Mouse (Mus musculus): ENCODE data around the gene Ndufs1. TPM values are rescaled to one million over a fixed set of nuclear protein-coding genes. Genes with fewer than 3 reads are reported as not detected.

Gene Ndufs1
- polyA plus RNA-seq, 1 experiment from 2014 or later: 149 TPM

DNA sequence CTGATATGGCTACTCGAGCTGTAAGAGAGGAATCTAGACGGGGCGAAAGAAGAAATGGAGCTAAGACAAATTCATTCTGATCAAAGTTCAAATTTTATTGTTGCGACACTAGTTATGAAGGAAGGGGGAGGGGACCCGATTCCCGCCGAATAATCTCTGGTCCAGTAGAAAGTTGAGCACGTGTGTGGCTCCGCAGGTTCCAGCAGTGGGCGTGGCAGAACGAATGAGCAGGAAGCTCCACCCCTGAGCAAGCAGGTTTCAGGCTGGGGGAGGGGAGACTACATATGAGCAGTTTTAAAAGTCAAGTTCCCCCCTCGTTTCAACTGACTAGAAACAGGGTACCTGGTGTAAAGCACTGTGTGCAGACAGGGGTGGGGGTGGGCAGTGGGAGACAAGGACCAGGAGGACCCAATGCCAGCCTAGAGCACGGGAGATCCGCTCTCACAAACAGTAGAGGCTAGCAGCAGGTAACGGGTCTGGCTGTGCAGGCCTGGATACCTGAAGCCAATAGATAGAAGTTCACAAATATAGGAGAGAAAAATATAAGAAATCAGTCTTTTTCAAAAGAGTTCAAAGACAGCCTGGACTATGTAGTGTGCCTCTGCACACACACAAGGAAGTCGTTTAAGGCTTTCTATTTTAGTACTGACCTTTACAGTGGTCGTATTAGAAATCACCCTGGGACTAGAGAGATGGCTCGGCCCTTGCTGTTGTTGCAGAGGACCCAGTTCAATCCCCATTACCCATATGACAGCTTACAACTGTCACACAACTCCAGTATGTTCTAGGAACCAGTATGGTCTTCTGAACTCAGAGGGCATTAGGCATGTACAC, 46.6 kb downstream of the Ndufs1 start:
- Histone ChIP-seq H3K36me3 (replicated peaks) (peaks cover 16% of the 10 kb centered on the region), H3K4me3 (peak overlapping the region; percentile 51), H3K9me3 (peaks cover 3% of the 10 kb centered on the region; the same call in 1 of the 2 replicates), H3K27me3 (replicated peaks; ENCODE audit: low read depth, poor library complexity, severe bottlenecking) (no peaks in the 10 kb centered on the region), H3K27ac (replicated peaks) (peak overlapping the region; percentile 82), H3K4me1 (peaks cover 12% of the 10 kb centered on the region)
- WGBS: 20% methylated on average over 18 of the region's 18 CpGs
- peak; percentile 38 for DNase-seq (ENCODE audit: low spot score)

DNA sequence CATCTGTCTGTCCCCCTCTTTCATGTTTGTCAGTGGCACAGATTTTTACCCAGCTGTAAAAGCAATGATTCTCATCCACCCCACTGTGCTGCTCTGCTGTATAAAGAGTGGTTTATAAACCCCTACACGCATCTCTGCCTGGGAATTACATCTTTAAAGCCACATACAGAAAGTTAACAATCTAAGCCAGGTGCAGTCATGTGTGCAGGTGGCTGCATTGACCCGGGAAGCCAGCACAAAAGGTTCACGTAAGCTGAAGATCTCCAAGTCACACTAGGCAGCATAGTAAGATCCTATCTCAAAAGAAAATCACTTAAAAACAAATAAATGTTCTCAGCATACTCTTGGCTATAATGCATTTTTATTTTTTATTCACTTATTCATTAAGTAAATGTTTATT, 47.4 kb downstream of the Ndufs1 start:
- Histone ChIP-seq H3K36me3 (replicated peaks) (peaks cover 23% of the 10 kb centered on the region), H3K4me1 (peaks cover 12% of the 10 kb centered on the region), H3K9me3 (peaks cover 3% of the 10 kb centered on the region; the same call in 1 of the 2 replicates), H3K27ac (replicated peaks) (no peak overlapping the region), H3K4me3 (peak overlapping the region; percentile 51), H3K27me3 (replicated peaks; ENCODE audit: low read depth, poor library complexity, severe bottlenecking) (no peaks in the 10 kb centered on the region)
- 59% methylated on average over 3 of the region's 3 CpGs for WGBS
- DNase-seq (ENCODE audit: low spot score): no peak

DNA sequence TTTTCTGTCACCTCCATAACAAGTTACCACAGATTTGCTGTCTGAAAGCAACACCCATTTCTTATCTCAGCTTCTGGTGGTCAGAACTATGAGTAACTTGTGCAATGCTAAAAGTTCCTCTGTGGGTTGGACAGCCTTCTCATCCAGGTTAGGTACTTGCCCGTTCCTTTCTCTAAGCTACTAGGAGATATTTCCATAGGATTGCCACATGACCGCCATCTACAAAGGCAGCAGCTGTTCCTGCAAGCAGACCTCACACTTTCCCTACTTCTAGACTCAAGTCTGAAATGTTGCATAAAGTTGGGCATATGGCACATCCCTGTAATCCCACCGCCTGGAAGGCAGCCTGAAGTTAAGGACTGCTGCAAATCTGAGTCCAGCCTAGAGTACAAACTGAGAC, 50.4 kb downstream of the Ndufs1 start:
- Histone ChIP-seq H3K4me1 (peaks cover 12% of the 10 kb centered on the region), H3K4me3 (no peak overlapping the region), H3K36me3 (replicated peaks) (peaks cover 49% of the 10 kb centered on the region), H3K9me3 (peaks cover 3% of the 10 kb centered on the region; the same call in 1 of the 2 replicates), H3K27me3 (replicated peaks; ENCODE audit: low read depth, poor library complexity, severe bottlenecking) (no peaks in the 10 kb centered on the region), H3K27ac (replicated peaks) (no peak overlapping the region)
- 93% methylated on average over 3 of the region's 3 CpGs for WGBS
- no peak for DNase-seq (ENCODE audit: low spot score)

DNA sequence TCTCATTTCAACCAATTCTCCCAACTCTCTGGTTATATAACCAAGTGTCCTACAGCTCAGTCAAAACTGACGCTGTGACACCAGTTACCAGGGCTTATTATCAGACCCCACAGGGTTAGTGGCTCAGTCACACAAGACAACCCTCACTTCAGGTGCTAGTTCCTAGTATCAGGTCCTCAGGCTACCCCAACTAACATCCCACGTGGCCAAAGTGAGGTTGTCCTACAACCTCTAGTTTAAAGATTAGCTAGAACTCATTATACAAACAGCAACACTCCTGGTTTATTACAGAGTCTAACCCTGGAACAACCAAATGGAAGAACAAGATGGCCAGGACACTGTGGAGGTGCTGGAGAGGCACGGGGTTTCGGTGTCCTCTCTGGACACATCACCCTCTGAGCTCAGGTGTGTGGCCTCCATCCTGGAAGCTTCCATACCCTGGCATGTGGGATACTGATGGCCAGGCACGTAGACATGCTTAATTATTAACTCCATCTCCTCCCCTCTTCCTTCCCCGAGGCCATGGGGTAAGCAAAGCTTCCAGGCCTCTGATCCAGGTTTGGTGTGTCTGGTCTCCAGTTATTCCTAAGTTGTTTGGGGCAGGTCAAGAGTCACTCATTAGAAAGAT, 52.7 kb downstream of the Ndufs1 start:
- WGBS: 80% methylated on average over 6 of the region's 6 CpGs
- H3K36me3 ChIP-seq (replicated peaks): peaks cover 71% of the 10 kb centered on the region

DNA sequence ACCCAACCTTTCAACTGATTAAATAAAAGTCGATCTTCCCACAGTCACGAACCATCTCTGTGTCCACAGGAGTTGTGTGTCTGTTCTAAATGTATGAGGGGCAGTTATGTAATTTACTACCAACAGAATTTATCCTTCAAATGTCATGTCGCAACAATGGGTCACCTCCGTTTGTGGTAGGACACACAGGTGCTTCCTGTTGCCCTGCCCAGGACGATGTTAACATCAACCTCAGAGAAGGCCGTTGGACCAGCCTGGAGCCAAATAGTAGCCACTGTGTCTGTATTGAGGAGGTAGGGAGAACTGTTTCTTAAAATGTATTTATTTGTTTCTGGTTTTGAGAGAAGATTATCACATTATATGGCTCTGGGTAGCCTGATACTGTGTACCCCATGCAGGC, 54.6 kb downstream of the Ndufs1 start:
- Histone ChIP-seq H3K4me1 (peaks cover 1% of the 10 kb centered on the region; the same call in 1 of the 2 replicates), H3K4me3 (no peak overlapping the region), H3K9me3 (no peaks in the 10 kb centered on the region), H3K36me3 (replicated peaks) (peaks cover 78% of the 10 kb centered on the region), H3K27me3 (replicated peaks; ENCODE audit: low read depth, poor library complexity, severe bottlenecking) (no peaks in the 10 kb centered on the region), H3K27ac (replicated peaks) (no peak overlapping the region)
- WGBS: 90% methylated on average over 6 of the region's 6 CpGs
- DNase-seq (ENCODE audit: low spot score): no peak

More for the DNA sequence above, 52.7 kb downstream of the Ndufs1 start:
- Histone ChIP-seq H3K4me1 (no peaks in the 10 kb centered on the region), H3K4me3 (no peak overlapping the region), H3K27me3 (replicated peaks; ENCODE audit: low read depth, poor library complexity, severe bottlenecking) (no peaks in the 10 kb centered on the region), H3K27ac (replicated peaks) (no peak overlapping the region), H3K9me3 (peaks cover 3% of the 10 kb centered on the region; the same call in 1 of the 2 replicates)
- no peak for DNase-seq (ENCODE audit: low spot score)

DNA sequence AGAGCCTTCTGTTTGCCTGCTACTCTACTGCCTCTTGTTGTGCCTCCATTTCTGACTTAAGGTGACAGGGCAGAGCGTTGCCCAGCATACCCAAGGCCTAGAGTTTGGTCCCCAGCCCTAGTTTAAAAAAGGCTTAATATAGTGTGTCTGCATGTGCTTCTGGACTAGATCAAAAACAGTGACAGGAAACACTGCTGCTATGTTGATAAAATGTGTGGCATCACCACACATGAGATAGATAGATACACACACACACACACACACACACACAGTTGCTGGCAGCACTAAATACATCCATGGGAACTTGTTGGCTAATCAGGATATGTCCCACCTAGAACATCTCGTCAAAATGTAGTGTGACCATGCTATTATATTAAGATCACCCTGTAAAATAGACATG, 56.3 kb downstream of the Ndufs1 start:
- DNase-seq (ENCODE audit: low spot score): no peak
- Histone ChIP-seq H3K4me3 (no peak overlapping the region), H3K27me3 (replicated peaks; ENCODE audit: low read depth, poor library complexity, severe bottlenecking) (no peaks in the 10 kb centered on the region), H3K27ac (replicated peaks) (no peak overlapping the region), H3K4me1 (peaks cover 12% of the 10 kb centered on the region), H3K9me3 (no peaks in the 10 kb centered on the region), H3K36me3 (replicated peaks) (peaks cover 78% of the 10 kb centered on the region)
- WGBS: 93% methylated on average over 2 of the region's 2 CpGs

DNA sequence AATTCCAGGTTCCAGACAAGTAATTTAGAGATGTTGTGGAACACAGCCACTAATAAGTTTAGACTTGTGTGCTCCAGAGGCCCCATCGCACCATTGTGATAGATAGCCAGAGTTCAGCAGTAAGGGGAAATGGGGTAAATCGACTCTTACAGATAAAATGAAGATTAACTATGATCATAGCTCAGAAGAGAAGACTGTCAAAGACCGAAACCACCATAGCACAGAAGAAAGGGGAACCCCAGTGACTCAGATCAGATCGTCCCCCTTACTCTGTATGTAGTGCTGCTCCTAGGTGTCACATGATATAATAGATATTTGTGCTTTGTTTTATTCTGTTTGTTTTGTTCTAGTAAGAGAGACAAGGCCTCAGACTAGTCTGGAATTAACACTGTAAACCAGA, 57.0 kb downstream of the Ndufs1 start:
- peaks cover 13% of the 10 kb centered on the region for H3K4me1 ChIP-seq
- no peak overlapping the region for H3K27ac ChIP-seq (replicated peaks)
- H3K27me3 ChIP-seq (replicated peaks; ENCODE audit: low read depth, poor library complexity, severe bottlenecking): no peaks in the 10 kb centered on the region
- peaks cover 72% of the 10 kb centered on the region for H3K36me3 ChIP-seq (replicated peaks)
- DNase-seq (ENCODE audit: low spot score): no peak
- WGBS: 89% methylated on average over 4 of the region's 4 CpGs
- no peak overlapping the region for H3K4me3 ChIP-seq
- H3K9me3 ChIP-seq: no peaks in the 10 kb centered on the region

DNA sequence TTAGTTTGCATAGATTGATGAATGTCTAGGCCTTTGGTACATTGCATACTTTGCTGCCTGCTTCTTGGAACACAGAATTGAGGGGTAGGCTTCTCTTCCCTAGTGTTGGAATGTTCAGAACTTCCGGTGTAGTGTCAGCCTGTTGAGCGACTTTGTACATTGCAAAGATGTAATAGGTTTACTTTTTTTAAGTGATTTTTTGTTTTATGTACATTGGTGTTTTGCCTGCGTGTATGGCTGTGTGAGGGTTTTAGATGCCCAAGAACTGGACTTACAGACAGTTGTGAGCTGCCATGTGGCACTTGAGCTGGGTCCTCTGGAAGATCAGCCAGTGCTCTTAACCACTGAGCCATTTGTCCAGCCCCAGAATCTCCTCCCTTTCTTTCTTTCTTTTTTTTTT, 61.1 kb downstream of the Ndufs1 start:
- no peak for DNase-seq (ENCODE audit: low spot score)
- 76% methylated on average over 3 of the region's 3 CpGs for WGBS
- Histone ChIP-seq H3K4me3 (peak overlapping the region; percentile 97), H3K36me3 (replicated peaks) (peaks cover 33% of the 10 kb centered on the region), H3K4me1 (peaks cover 28% of the 10 kb centered on the region), H3K9me3 (no peaks in the 10 kb centered on the region), H3K27ac (replicated peaks) (no peak overlapping the region), H3K27me3 (replicated peaks; ENCODE audit: low read depth, poor library complexity, severe bottlenecking) (no peaks in the 10 kb centered on the region)

DNA sequence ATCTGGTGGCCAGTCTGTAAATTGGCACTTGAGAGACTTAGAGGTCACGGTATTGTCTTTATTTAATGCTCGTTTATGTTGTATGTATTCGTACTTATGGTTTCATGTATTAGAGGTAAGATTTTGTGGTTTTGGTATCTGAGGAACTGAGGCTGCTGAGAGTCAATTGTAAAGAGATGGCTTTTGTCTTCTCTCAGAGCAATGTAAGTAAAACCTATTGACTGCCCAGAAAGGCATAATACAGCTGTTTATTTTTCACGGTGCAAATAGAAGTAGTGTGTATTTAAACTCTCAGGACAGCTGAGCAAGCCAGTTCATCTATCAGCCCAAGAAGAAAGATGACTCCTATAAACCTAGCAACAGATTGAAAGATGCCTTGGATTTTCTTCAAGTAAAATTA, 61.5 kb downstream of the Ndufs1 start:
- Histone ChIP-seq H3K27me3 (replicated peaks; ENCODE audit: low read depth, poor library complexity, severe bottlenecking) (no peaks in the 10 kb centered on the region), H3K27ac (replicated peaks) (peak overlapping the region; percentile 100), H3K9me3 (no peaks in the 10 kb centered on the region), H3K4me3 (peak overlapping the region; percentile 97), H3K36me3 (replicated peaks) (peaks cover 28% of the 10 kb centered on the region), H3K4me1 (peaks cover 32% of the 10 kb centered on the region)
- DNase-seq (ENCODE audit: low spot score): no peak
- WGBS: 48% methylated on average over 4 of the region's 4 CpGs

DNA sequence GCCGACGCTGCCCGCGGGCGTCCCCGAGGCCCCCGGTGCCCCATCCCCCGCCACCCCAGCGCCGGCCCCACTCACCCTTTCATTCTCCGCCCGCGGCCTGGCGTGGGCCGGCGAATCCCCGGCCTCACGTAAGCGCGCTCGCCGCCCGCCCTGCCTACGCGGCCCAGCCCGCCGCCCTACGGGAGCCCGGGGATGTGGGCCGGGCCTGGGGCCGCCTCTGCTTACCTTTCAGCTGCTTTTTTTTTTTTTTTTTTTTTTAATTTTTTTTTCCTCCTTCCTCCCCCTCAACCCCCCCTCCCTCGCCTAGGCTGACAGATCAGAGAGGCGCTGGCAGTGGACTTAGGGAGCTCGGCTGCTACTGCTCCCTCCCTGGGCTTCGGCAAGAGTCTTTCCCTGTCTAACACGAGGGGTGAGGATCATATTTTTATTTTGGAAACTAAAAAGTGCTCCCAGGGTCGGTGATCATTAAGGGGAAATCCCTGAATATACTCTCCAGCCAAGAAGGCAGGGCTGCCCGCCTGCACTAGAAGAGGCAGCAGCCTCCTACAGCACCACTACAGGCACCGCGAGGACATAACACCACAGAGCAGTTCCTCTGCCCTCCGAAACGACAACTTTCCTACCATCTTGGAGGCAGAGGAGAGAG, 62.4 kb downstream of the Ndufs1 start, which contains the start of gene Ino80d:
Ino80d (minus strand) TSS at position 532 of the 646 bp plus-strand sequence.
- Histone ChIP-seq H3K4me3 (peak within 1 kb of the TSS; percentile 97), H3K4me1 (peaks cover 38% of the 10 kb centered on the region), H3K27me3 (replicated peaks; ENCODE audit: low read depth, poor library complexity, severe bottlenecking) (no peaks in the 10 kb centered on the region), H3K27ac (replicated peaks) (peak within 1 kb of the TSS; percentile 100), H3K9me3 (no peaks in the 10 kb centered on the region), H3K36me3 (replicated peaks) (peaks cover 21% of the 10 kb centered on the region)
- peak; percentile 85 for DNase-seq (ENCODE audit: low spot score)
- under 1% methylated on average over 42 of the region's 42 CpGs for WGBS

DNA sequence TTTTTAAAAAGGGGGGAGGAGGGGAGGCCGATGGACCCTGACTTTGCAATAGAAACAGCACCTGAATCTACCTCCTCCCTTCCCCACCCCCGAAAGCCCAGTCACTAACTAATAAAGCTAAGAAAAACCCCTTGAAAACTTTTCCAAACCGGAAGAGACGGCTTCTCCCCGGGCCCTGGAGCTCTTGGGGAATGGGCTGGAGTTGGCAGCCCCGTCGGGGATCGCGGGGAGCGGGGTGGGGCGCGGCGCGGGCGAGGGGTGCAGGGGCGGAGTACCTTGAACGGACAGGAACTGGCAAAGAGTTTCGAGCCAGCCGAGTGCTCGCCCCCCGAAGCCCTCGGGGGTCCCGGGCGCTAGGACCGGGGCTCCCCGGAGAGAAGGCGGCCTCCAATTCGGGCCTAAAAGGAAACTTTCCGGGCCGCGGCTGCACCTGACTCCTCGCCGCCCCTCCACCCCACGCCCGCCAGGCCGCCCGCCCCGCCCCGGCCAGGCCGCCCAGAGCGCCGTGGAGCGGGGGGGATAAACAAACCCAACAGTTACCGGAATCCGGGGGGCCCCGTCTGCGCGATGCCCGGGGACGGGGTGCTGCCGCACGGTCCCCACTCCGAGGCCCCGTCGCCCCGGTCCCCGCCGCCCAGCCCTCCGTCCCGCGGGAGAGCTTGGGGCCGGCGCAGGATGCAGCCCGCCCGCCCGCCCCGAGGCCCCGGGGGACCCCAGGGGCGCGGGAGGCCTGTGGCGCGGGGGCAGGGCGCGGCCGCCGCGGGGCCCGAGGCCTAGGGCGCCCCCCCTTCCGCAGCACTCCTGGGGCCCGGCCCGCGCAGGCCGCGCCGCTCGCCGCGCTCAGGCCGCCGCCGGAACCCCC, 63.1 kb downstream of the Ndufs1 start:
- peak overlapping the region; percentile 100 for H3K27ac ChIP-seq (replicated peaks)
- under 1% methylated on average over 91 of the region's 92 CpGs for WGBS
- H3K4me1 ChIP-seq: peaks cover 38% of the 10 kb centered on the region
- H3K4me3 ChIP-seq: peak overlapping the region; percentile 97
- H3K9me3 ChIP-seq: no peaks in the 10 kb centered on the region
- peak; percentile 69 for DNase-seq (ENCODE audit: low spot score)
- peaks cover 19% of the 10 kb centered on the region for H3K36me3 ChIP-seq (replicated peaks)
- no peaks in the 10 kb centered on the region for H3K27me3 ChIP-seq (replicated peaks; ENCODE audit: low read depth, poor library complexity, severe bottlenecking)

DNA sequence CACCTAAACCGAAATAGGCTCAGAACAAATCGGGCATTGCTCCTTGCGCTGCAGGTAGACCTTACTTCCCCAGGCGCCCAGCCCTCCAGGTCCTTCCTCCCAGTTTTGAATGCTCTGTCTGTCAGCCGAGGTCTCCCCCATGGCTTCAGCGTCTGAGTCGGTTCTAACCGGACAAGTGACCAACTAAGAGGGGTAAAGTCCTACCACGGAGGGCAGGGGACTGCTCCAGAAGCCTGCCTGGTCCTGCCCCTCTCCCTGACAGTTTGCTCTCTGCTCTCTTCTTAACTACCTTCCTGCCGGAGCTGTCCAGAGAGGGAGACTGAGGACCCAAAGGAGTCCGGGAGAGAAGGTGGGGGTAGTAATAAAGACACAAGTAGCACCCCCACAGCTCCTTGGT, 63.8 kb downstream of the Ndufs1 start:
- peak overlapping the region; percentile 100 for H3K27ac ChIP-seq (replicated peaks)
- H3K4me3 ChIP-seq: peak overlapping the region; percentile 97
- no peaks in the 10 kb centered on the region for H3K27me3 ChIP-seq (replicated peaks; ENCODE audit: low read depth, poor library complexity, severe bottlenecking)
- 3% methylated on average over 11 of the region's 11 CpGs for WGBS
- peaks cover 38% of the 10 kb centered on the region for H3K4me1 ChIP-seq
- H3K9me3 ChIP-seq: no peaks in the 10 kb centered on the region
- DNase-seq (ENCODE audit: low spot score): peak; percentile 52
- H3K36me3 ChIP-seq (replicated peaks): peaks cover 14% of the 10 kb centered on the region
